ENCODE assay signal across 10 mouse cellular contexts in the genomic region with DNA sequence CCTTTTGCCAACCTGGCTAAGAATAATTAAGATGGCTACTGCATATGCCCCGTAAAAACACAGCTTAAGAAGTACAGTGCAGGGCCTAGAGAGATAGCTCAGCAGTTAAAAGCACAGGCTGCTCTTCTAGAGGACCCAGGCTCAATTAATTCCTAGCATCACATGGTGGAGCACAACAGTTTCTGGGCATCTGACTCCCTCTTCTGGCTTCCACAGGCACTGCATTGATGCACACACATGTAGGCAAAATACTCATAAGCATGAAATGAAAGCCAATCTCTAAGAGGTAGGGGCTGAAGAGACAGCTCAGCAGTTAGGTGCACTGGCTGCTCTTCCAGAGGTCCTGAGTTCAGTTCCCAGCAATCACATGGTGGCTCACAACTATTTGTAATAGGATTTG. TPM values are rescaled to one million over a fixed set of nuclear protein-coding genes. Genes with fewer than 3 reads are reported as not detected.
DNase-seq lines count a peak whose midpoint lies in the region; ATAC-seq and TF ChIP-seq lines count a peak whose summit lies in the region.
"Had no signal": no experiment of that assay in that cellular context is flagged by ENCODE, and none has a peak within 500 bp of the region (broad histone marks: within the 10 kb centered on the region; RNA-seq: fewer than 3 reads in every experiment).

No protein-coding gene starts in this region.

- H3K27me3 ChIP-seq in lung, embryonic 14.5 days (ENCODE audit: insufficient read depth, low read length) = no peaks in the 10 kb centered on the region
- H3K27me3 ChIP-seq in neural tube, embryonic 11.5 days (ENCODE audit: control insufficient read depth, insufficient read depth, low read length) = no peaks in the 10 kb centered on the region
- H3K27me3 ChIP-seq: heart, embryonic 13.5 days; limb, embryonic 15.5 days had no signal

- no peak overlapping the region for H3K4me2 ChIP-seq in lung, embryonic 14.5 days
- no peak overlapping the region for H3K4me2 ChIP-seq in neural tube, embryonic 11.5 days (ENCODE audit: low read depth)
- H3K4me2 ChIP-seq: heart, embryonic 13.5 days; limb, embryonic 15.5 days had no signal

- ATAC-seq in lung, embryonic 14.5 days (ENCODE audit: insufficient read depth) = no peak
- ATAC-seq in neural tube, embryonic 11.5 days (ENCODE audit: insufficient read depth, low FRiP score, low TSS enrichment) = no peak
- ATAC-seq in erythroblast, adult 5-6 weeks (replicated peaks; ENCODE audit: low FRiP score, poor library complexity, severe bottlenecking) = no peak

- DNase-seq in gastrocnemius, adult 18-20 months (ENCODE audit: low spot score) = peak; percentile 24
- no peak for DNase-seq in gastrocnemius, postnatal 36 days
- DNase-seq in lung, embryonic 14.5 days = peak; percentile 34
- DNase-seq in lung, postnatal 14 days = no peak
- peak; percentile 45 for DNase-seq in brain, embryonic 14.5 days (ENCODE audit: low read depth)
- peak; percentile 28 for DNase-seq in neural tube, embryonic 11.5 days (ENCODE audit: low spot score)
- DNase-seq in adrenal gland, adult 8-10 months = no peak

- H3K9me3 ChIP-seq in lung, embryonic 14.5 days (ENCODE audit: low read depth, low read length) = no peaks in the 10 kb centered on the region
- H3K9me3 ChIP-seq in neural tube, embryonic 11.5 days (ENCODE audit: control insufficient read depth, low read length) = no peaks in the 10 kb centered on the region
- H3K9me3 ChIP-seq: heart, embryonic 13.5 days; limb, embryonic 15.5 days had no signal

- H3K4me1 ChIP-seq in lung, embryonic 14.5 days (ENCODE audit: insufficient read depth) = no peaks in the 10 kb centered on the region
- no peaks in the 10 kb centered on the region for H3K4me1 ChIP-seq in neural tube, embryonic 11.5 days (ENCODE audit: control insufficient read depth, insufficient read depth, low read length)
- H3K4me1 ChIP-seq: limb, embryonic 15.5 days had no signal

- H3K9ac ChIP-seq in lung, embryonic 14.5 days = no peak overlapping the region
- no peak overlapping the region for H3K9ac ChIP-seq in neural tube, embryonic 11.5 days (ENCODE audit: low read length)
- H3K9ac ChIP-seq: heart, embryonic 13.5 days; limb, embryonic 15.5 days had no signal

- H3K27ac ChIP-seq in lung, embryonic 14.5 days (ENCODE audit: low read depth) = no peak overlapping the region
- H3K27ac ChIP-seq in neural tube, embryonic 11.5 days (ENCODE audit: low read depth, low read length) = no peak overlapping the region
- H3K27ac ChIP-seq: heart, embryonic 13.5 days; limb, embryonic 15.5 days had no signal

- H3K4me3 ChIP-seq in lung, embryonic 14.5 days (ENCODE audit: low read depth, low read length) = no peak overlapping the region
- no peak overlapping the region for H3K4me3 ChIP-seq in neural tube, embryonic 11.5 days (ENCODE audit: low read depth, low read length)
- H3K4me3 ChIP-seq: heart, embryonic 13.5 days; limb, embryonic 15.5 days had no signal

- 94% methylated on average over 1 of the region's 1 CpGs for WGBS in lung, embryonic 14.5 days
- WGBS in neural tube, embryonic 11.5 days = 80% methylated on average over 1 of the region's 1 CpGs

- H3K36me3 ChIP-seq in lung, embryonic 14.5 days (ENCODE audit: insufficient read depth) = peaks cover 64% of the 10 kb centered on the region
- H3K36me3 ChIP-seq in neural tube, embryonic 11.5 days (ENCODE audit: control insufficient read depth, insufficient read depth, low read length) = no peaks in the 10 kb centered on the region; the same call in 1 of the 2 replicates

- no peak for TF ChIP-seq POLR2A in brain, embryonic 14.5 days (IDR thresholded peaks at IDR 0.05; ENCODE audit: borderline replicate concordance, extremely low read depth, insufficient read depth, insufficient read length, poor library complexity, severe bottlenecking)

- intact Hi-C loops in gastrocnemius, postnatal 36 days (cut with DNase I) = loop anchor here (5.0 kb wide), 1 partner anchor 120 kb away; no protein-coding TSS in a partner anchor

- peak; percentile 60 for TF ChIP-seq CTCF in lung, embryonic 14.5 days (IDR thresholded peaks at IDR 0.05; ENCODE audit: low read depth)
- peak; percentile 52; the same call in 1 of the 2 replicates for TF ChIP-seq CTCF in brain, embryonic 14.5 days (IDR thresholded peaks at IDR 0.05; ENCODE audit: borderline replicate concordance, extremely low read depth, insufficient read depth, insufficient read length)

RNA-seq across cellular contexts. Expression of gene Setd3, which starts 17.1 kb away (rescaled TPM):
- 100 to 1,000 TPM; 106 to 113 TPM for total RNA-seq in gastrocnemius, adult 18-20 months (2021)
- 10 to 100 TPM; 84.0 to 90.2 TPM for total RNA-seq in gastrocnemius, postnatal 36 days (2021)
- 68.8 and 69.6 TPM in 2 replicates for polyA plus RNA-seq in lung, embryonic 14.5 days (2014; fragmentation: Nextera tagmentation; extraction: Ambion mirVana)
- polyA plus RNA-seq in brain, embryonic 14.5 days (2012; rRNA removed) = 65.5 and 72.6 TPM in 2 replicates
- 86.5 and 91.6 TPM in 2 replicates for polyA plus RNA-seq in neural tube, embryonic 11.5 days (2014; fragmentation: Nextera tagmentation; extraction: Ambion mirVana)
- 100 to 1,000 TPM; 119 to 134 (median 127) TPM for total RNA-seq in adrenal gland, adult 8-10 months (2022)
- total RNA-seq in erythroblast, adult 5-6 weeks (2015; ENCODE audit: low replicate concordance) = 19.4 and 22.2 TPM in 2 replicates
- total RNA-seq in erythroblast, adult 5-6 weeks (2017; ENCODE audit: low replicate concordance) = 51.3 and 63.4 TPM in 2 replicates

RNA-seq across cellular contexts. Expression of gene Ccnk, which starts 17.3 kb away (rescaled TPM):
- 100 to 1,000 TPM; 127 to 147 TPM for total RNA-seq in gastrocnemius, adult 18-20 months (2021)
- total RNA-seq in gastrocnemius, postnatal 36 days (2021) = 10 to 100 TPM; 88.0 to 91.8 TPM
- polyA plus RNA-seq in lung, embryonic 14.5 days (2014; fragmentation: Nextera tagmentation; extraction: Ambion mirVana) = 4.9 and 5.3 TPM in 2 replicates
- polyA plus RNA-seq in brain, embryonic 14.5 days (2012; rRNA removed) = 28.2 and 41.3 TPM in 2 replicates
- polyA plus RNA-seq in neural tube, embryonic 11.5 days (2014; fragmentation: Nextera tagmentation; extraction: Ambion mirVana) = 6.0 and 6.9 TPM in 2 replicates
- total RNA-seq in adrenal gland, adult 8-10 months (2022) = 10 to 100 TPM; 26.2 to 35.0 (median 29.2) TPM
- total RNA-seq in erythroblast, adult 5-6 weeks (2015; ENCODE audit: low replicate concordance) = 41.6 and 43.4 TPM in 2 replicates
- total RNA-seq in erythroblast, adult 5-6 weeks (2017; ENCODE audit: low replicate concordance) = 12.8 and 18.7 TPM in 2 replicates

Comparison
In these comparisons a context has a peak if more than half of its experiments do, and no peak if none do; other contexts are left out.
1. DNase-seq: peak in gastrocnemius, adult 18-20 months (single experiment), lung, embryonic 14.5 days (single experiment), brain, embryonic 14.5 days (single experiment) and neural tube, embryonic 11.5 days (single experiment); none in gastrocnemius, postnatal 36 days (0 of 2), lung, postnatal 14 days (single experiment) and adrenal gland, adult 8-10 months (single experiment).